In the genomic region with DNA sequence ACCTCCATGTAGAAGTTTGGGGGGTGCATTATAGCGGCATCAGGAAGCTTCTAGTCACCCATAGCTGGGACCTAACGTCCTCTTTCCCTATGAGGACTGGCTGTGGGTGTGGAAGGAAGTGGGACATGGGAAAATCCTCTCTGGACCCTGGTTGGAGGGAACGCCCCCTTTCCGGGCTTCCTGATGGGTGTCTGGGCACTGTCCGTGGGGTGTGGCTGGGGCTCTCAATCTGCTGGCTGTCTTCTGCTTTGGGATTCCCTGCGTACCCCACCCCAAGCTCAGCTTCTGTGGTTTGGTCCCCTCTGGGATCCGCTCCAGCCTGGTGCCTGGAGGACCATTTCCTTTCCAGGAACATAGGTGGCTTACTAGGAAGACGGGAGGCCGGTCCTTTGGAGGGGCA, we compare ENCODE assay signal across 8 mouse cellular contexts. TPM values are rescaled to one million over a fixed set of nuclear protein-coding genes. Genes with fewer than 3 reads are reported as not detected.
DNase-seq lines count a peak whose midpoint lies in the region; ATAC-seq and TF ChIP-seq lines count a peak whose summit lies in the region.
"Had no signal": no experiment of that assay in that cellular context is flagged by ENCODE, and none has a peak within 500 bp of the region (broad histone marks: within the 10 kb centered on the region; RNA-seq: fewer than 3 reads in every experiment).

No protein-coding gene starts in this region.

- H3K27me3 ChIP-seq in testis, adult 2 months (ENCODE audit: control insufficient read depth, insufficient read depth, low read length): peaks cover 5% of the 10 kb centered on the region; the same call in 1 of the 2 replicates
- H3K27me3 ChIP-seq in heart, postnatal 0 days (ENCODE audit: control insufficient read depth, insufficient read depth, low read length): no peaks in the 10 kb centered on the region
- H3K27me3 ChIP-seq in lung, embryonic 14.5 days (ENCODE audit: insufficient read depth, low read length): no peaks in the 10 kb centered on the region

- peak overlapping the region; percentile 76 for H3K4me2 ChIP-seq in heart, postnatal 0 days (ENCODE audit: low read depth, low read length)
- peak overlapping the region; percentile 97 for H3K4me2 ChIP-seq in lung, embryonic 14.5 days

- no peak overlapping the region for H3K27ac ChIP-seq in testis, adult 2 months (ENCODE audit: control insufficient read depth, insufficient read depth, low read depth, low read length)
- H3K27ac ChIP-seq in heart, postnatal 0 days (ENCODE audit: low read depth): no peak overlapping the region
- no peak overlapping the region for H3K27ac ChIP-seq in lung, embryonic 14.5 days (ENCODE audit: low read depth)

- no peak for TF ChIP-seq CTCF in testis, adult 2 months (IDR thresholded peaks at IDR 0.05; ENCODE audit: control insufficient read depth, insufficient read depth, insufficient replicate concordance, low read depth, low read length)
- TF ChIP-seq CTCF in heart, postnatal 0 days (IDR thresholded peaks at IDR 0.05; ENCODE audit: low read depth): no peak
- no peak for TF ChIP-seq CTCF in lung, embryonic 14.5 days (IDR thresholded peaks at IDR 0.05; ENCODE audit: low read depth)

- H3K4me3 ChIP-seq in testis, adult 2 months (ENCODE audit: control insufficient read depth, low read depth, low read length): peak overlapping the region; percentile 94
- H3K4me3 ChIP-seq in heart, postnatal 0 days (ENCODE audit: low read depth, low read length): peak overlapping the region; percentile 81
- H3K4me3 ChIP-seq in lung, embryonic 14.5 days (ENCODE audit: low read depth, low read length): peak overlapping the region; percentile 82

- TF ChIP-seq POLR2A in testis, adult 2 months (IDR thresholded peaks at IDR 0.05; ENCODE audit: control insufficient read depth, low read depth, low read length): no peak

- H3K9ac ChIP-seq in heart, postnatal 0 days (replicated peaks; ENCODE audit: low read depth, low read length): no peak overlapping the region
- peak overlapping the region; percentile 79 for H3K9ac ChIP-seq in lung, embryonic 14.5 days

- ATAC-seq in heart, postnatal 0 days (ENCODE audit: insufficient read depth, low read depth): no peak
- ATAC-seq in lung, embryonic 14.5 days (ENCODE audit: insufficient read depth): no peak

- WGBS in heart, postnatal 0 days: 34% methylated on average over 9 of the region's 9 CpGs
- WGBS in lung, embryonic 14.5 days: 75% methylated on average over 9 of the region's 9 CpGs

- peaks cover 16% of the 10 kb centered on the region for H3K4me1 ChIP-seq in testis, adult 2 months (ENCODE audit: control insufficient read depth, insufficient read depth, low read length)
- H3K4me1 ChIP-seq in heart, postnatal 0 days (ENCODE audit: control insufficient read depth, insufficient read depth): peaks cover 34% of the 10 kb centered on the region
- peaks cover 29% of the 10 kb centered on the region for H3K4me1 ChIP-seq in lung, embryonic 14.5 days (ENCODE audit: insufficient read depth)

- H3K9me3 ChIP-seq in heart, postnatal 0 days (replicated peaks; ENCODE audit: control insufficient read depth, low read length): no peaks in the 10 kb centered on the region
- H3K9me3 ChIP-seq in lung, embryonic 14.5 days (ENCODE audit: low read depth, low read length): no peaks in the 10 kb centered on the region

- no peak for DNase-seq in testis, postnatal 14 days (ENCODE audit: low spot score)
- no peak for DNase-seq in heart, postnatal 0 days (ENCODE audit: low spot score)
- no peak for DNase-seq in lung, embryonic 14.5 days
- no peak for DNase-seq in thymus, postnatal 25 days
- DNase-seq in right cerebral cortex, postnatal 25 days: no peak
- no peak for DNase-seq in embryo, embryonic 11 days

- no peaks in the 10 kb centered on the region for H3K36me3 ChIP-seq in testis, adult 2 months (ENCODE audit: control insufficient read depth, insufficient read depth, low read length)
- 0 out of 2 replicates have a peak, but pooled peaks cover 6% of the 10 kb centered on the region for H3K36me3 ChIP-seq in heart, postnatal 0 days (replicated peaks; ENCODE audit: control insufficient read depth, insufficient read depth, low read length)
- peaks cover 13% of the 10 kb centered on the region for H3K36me3 ChIP-seq in lung, embryonic 14.5 days (ENCODE audit: insufficient read depth)

- TF ChIP-seq EP300 in heart, postnatal 0 days (IDR thresholded peaks at IDR 0.05; ENCODE audit: low read depth): no peak

RNA-seq across cellular contexts. Expression of a gene that starts 1.7 kb away (rescaled TPM):
- polyA plus RNA-seq in testis, adult 2 months (2012; rRNA removed): 56.1 and 57.6 TPM in 2 replicates
- total RNA-seq in heart, postnatal 0 days (2014; rRNA removed; ENCODE audit: low replicate concordance): 42.7 and 42.9 TPM in 2 replicates
- polyA plus RNA-seq in heart, postnatal 0 days (2015; fragmentation: Nextera tagmentation; extraction: Ambion mirVana): 54.5 and 56.9 TPM in 2 replicates
- polyA plus RNA-seq in lung, embryonic 14.5 days (2014; fragmentation: Nextera tagmentation; extraction: Ambion mirVana): 56.5 and 64.6 TPM in 2 replicates

RNA-seq across cellular contexts. Expression of a gene that starts 26.8 kb away (rescaled TPM):
- 0.66 and 1.4 TPM in 2 replicates for polyA plus RNA-seq in testis, adult 2 months (2012; rRNA removed)
- not detected in 2 replicates for total RNA-seq in heart, postnatal 0 days (2014; rRNA removed; ENCODE audit: low replicate concordance)
- not detected in 2 replicates for polyA plus RNA-seq in heart, postnatal 0 days (2015; fragmentation: Nextera tagmentation; extraction: Ambion mirVana)
- not detected in 2 replicates for polyA plus RNA-seq in lung, embryonic 14.5 days (2014; fragmentation: Nextera tagmentation; extraction: Ambion mirVana)
- total RNA-seq: layer of hippocampus, adult 18-20 months had no signal

RNA-seq across cellular contexts. Expression of a gene that starts 47.0 kb away (rescaled TPM):
- 6.2 and 6.5 TPM in 2 replicates for polyA plus RNA-seq in testis, adult 2 months (2012; rRNA removed)
- total RNA-seq in heart, postnatal 0 days (2014; rRNA removed; ENCODE audit: low replicate concordance): 2.1 TPM in 1 of 2 replicates, not detected in the other
- 0.20 and 0.21 TPM in 2 replicates for polyA plus RNA-seq in heart, postnatal 0 days (2015; fragmentation: Nextera tagmentation; extraction: Ambion mirVana)
- not detected in 2 replicates for polyA plus RNA-seq in lung, embryonic 14.5 days (2014; fragmentation: Nextera tagmentation; extraction: Ambion mirVana)
- total RNA-seq: layer of hippocampus, adult 18-20 months had no signal
